Mouse (Mus musculus) liver, adult 2 months (tissue): ENCODE data around the gene Pknox2. TPM values are rescaled to one million over a fixed set of nuclear protein-coding genes. Genes with fewer than 3 reads are reported as not detected.

Source experiments
- DNase-seq: peaks from one replicate; pipeline ENCODE4 v3.0.0-alpha.2; 2011; ENCODE audit warnings: low read depth, low spot score; ENCODE audit errors: extremely low read depth
- H3K27ac ChIP-seq: fragments of 200-500 bp; replicated peaks from 2 replicates; pipeline ENCODE4 v1.5.1; 2012; ENCODE audit warnings: low read depth, mild to moderate bottlenecking, control low read depth, inconsistent platforms, low read length; ENCODE audit not compliant: insufficient read depth
- H3K27me3 ChIP-seq: fragments of 200-500 bp; 2 replicates; pipeline ENCODE4 v1.6.1; 2012; ENCODE audit warnings: mild to moderate bottlenecking, moderate library complexity, low read length, inconsistent platforms; ENCODE audit not compliant: control insufficient read depth, insufficient read depth
- H3K36me3 ChIP-seq: fragments of 200-500 bp; 2 replicates; pipeline ENCODE4 v1.6.1; 2012; ENCODE audit warnings: low read length, inconsistent platforms; ENCODE audit not compliant: control insufficient read depth, insufficient read depth
- H3K4me1 ChIP-seq: fragments of 200-500 bp; 2 replicates; pipeline ENCODE4 v1.6.1; 2011; ENCODE audit warnings: low read length; ENCODE audit not compliant: control insufficient read depth, insufficient read depth
- H3K4me3 ChIP-seq: fragments of 200-500 bp; 2 replicates; pipeline ENCODE4 v1.5.1; 2011; ENCODE audit warnings: low read depth, mild to moderate bottlenecking, control low read depth, low read length, moderate library complexity; ENCODE audit not compliant: insufficient read depth
- H3K79me2 ChIP-seq: fragments of 200-500 bp; 2 replicates; pipeline ENCODE4 v1.6.1; 2012; ENCODE audit warnings: inconsistent platforms, mild to moderate bottlenecking, low read length, moderate library complexity; ENCODE audit not compliant: control insufficient read depth, insufficient read depth
- H3K9ac ChIP-seq: fragments of 200-500 bp; 2 replicates; pipeline ENCODE4 v1.6.1; 2012; ENCODE audit warnings: low read depth, mild to moderate bottlenecking, control low read depth, inconsistent platforms, low read length
- CTCF ChIP-seq: fragments of 200-500 bp; IDR thresholded peaks from 2 replicates; pipeline ENCODE4 v1.5.1; 2011; ENCODE audit warnings: low read depth, low read length, control low read depth
- POLR2A ChIP-seq: fragments of 200-500 bp; IDR thresholded peaks from 2 replicates; pipeline ENCODE4 v1.6.1; 2011; ENCODE audit warnings: low read length, control low read depth; ENCODE audit not compliant: insufficient read depth; ENCODE audit errors: extremely low read depth
- WGBS: fragments of 180-500 bp; shearing (Covaris S2); methylation state at CpG from one replicate; pipeline ENCODE4 v1.1.7; 2018; 5-methylcytosine and 5-hydroxymethylcytosine counted together
- polyA plus RNA-seq: library from polyadenylated mRNA; depleted of rRNA; stranded (reverse); fragments of >200 nt; gene quantifications from 2 replicates; pipeline ENCODE4 v1.2.3, GENCODE M21; 2012
- total RNA-seq: library from RNA; depleted of rRNA; stranded (reverse); fragments of >200 nt; gene quantifications from 2 replicates; pipeline ENCODE4 v1.2.3, GENCODE M21; 2014

Gene Pknox2
- total and polyA plus RNA-seq, 2 experiments: 0.09 to 0.42 TPM

DNA sequence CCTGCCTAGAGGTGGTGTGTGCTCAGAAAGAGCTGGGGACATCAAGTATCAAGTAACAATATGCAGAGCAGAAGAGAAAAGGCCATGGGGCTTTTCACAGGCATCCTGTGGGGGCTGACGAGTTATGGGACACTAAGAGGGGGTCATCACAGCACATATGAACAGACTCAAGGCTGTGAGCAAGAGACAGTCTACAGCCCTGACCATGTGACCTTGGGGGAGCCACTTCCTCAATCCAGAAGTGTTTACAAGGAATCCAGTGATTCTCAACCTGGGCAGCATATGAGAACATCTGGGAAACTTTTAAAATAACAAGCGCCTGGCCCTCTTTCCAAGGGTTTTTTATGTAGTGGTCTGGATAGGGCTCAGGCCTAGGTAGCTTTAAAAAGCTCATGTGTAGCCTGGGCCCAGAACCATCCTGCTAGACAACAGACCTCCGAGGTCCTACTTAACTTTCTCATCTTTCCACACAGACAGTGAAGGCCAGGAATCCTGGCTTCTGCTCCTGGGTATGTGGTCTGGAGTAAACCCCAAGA is 117.3 kb downstream of the Pknox2 start:
- no peaks in the 10 kb centered on the region for H3K27me3 ChIP-seq
- no peaks in the 10 kb centered on the region for H3K4me1 ChIP-seq
- H3K36me3 ChIP-seq: no peaks in the 10 kb centered on the region
- no peak overlapping the region for H3K9ac ChIP-seq
- WGBS: 83% methylated on average over 3 of the region's 3 CpGs
- no peak for TF ChIP-seq CTCF
- no peak for TF ChIP-seq POLR2A
- no peak for DNase-seq
- no peaks in the 10 kb centered on the region for H3K79me2 ChIP-seq
- H3K4me3 ChIP-seq: no peak overlapping the region
- no peak overlapping the region for H3K27ac ChIP-seq

- Histone ChIP-seq H3K27me3 (no peaks in the 10 kb centered on the region), H3K4me3 (no peak overlapping the region), H3K36me3 (no peaks in the 10 kb centered on the region), H3K27ac (no peak overlapping the region), H3K9ac (no peak overlapping the region), H3K79me2 (no peaks in the 10 kb centered on the region), H3K4me1 (no peaks in the 10 kb centered on the region; the same call in 1 of the 2 replicates)
- DNase-seq: no peak
- WGBS: 75% methylated on average over 7 of the region's 7 CpGs
- TF ChIP-seq CTCF (no peak), POLR2A (no peak)
Measured at GRCm38 (mm10) chr9:37027825-37028575, 119.2 kb downstream of the Pknox2 start.

- Histone ChIP-seq H3K4me1 (no peaks in the 10 kb centered on the region; the same call in 1 of the 2 replicates), H3K79me2 (no peaks in the 10 kb centered on the region), H3K36me3 (no peaks in the 10 kb centered on the region), H3K9ac (no peak overlapping the region), H3K27me3 (no peaks in the 10 kb centered on the region), H3K27ac (no peak overlapping the region), H3K4me3 (no peak overlapping the region)
- WGBS: 89% methylated on average over 3 of the region's 3 CpGs
- DNase-seq: no peak
- TF ChIP-seq CTCF (no peak), POLR2A (no peak)
Measured at GRCm38 (mm10) chr9:37025913-37026312, 121.3 kb downstream of the Pknox2 start.

GRCm38 (mm10) chr9:37021586-37022230 is 125.5 kb downstream of the Pknox2 start:
- no peak for DNase-seq
- no peaks in the 10 kb centered on the region; the same call in 1 of the 2 replicates for H3K4me1 ChIP-seq
- H3K27ac ChIP-seq: no peak overlapping the region
- no peak for TF ChIP-seq POLR2A
- no peak for TF ChIP-seq CTCF
- H3K79me2 ChIP-seq: no peaks in the 10 kb centered on the region
- no peak overlapping the region for H3K4me3 ChIP-seq
- H3K27me3 ChIP-seq: no peaks in the 10 kb centered on the region
- H3K36me3 ChIP-seq: no peaks in the 10 kb centered on the region
- H3K9ac ChIP-seq: no peak overlapping the region
- 39% methylated on average over 3 of the region's 3 CpGs for WGBS

GRCm38 (mm10) chr9:37018154-37018553 is 129.1 kb downstream of the Pknox2 start:
- TF ChIP-seq CTCF (no peak), POLR2A (no peak)
- 78% methylated on average over 1 of the region's 1 CpGs for WGBS
- no peak overlapping the region for H3K27ac ChIP-seq
- H3K9ac ChIP-seq: no peak overlapping the region
- H3K36me3 ChIP-seq: no peaks in the 10 kb centered on the region
- no peaks in the 10 kb centered on the region for H3K4me1 ChIP-seq
- no peaks in the 10 kb centered on the region for H3K27me3 ChIP-seq
- H3K4me3 ChIP-seq: no peak overlapping the region
- DNase-seq: no peak
- H3K79me2 ChIP-seq: no peaks in the 10 kb centered on the region
